Mouse (Mus musculus): ENCODE results near the gene Gm8660. TPM values are rescaled to one million over a fixed set of nuclear protein-coding genes. Genes with fewer than 3 reads are reported as not detected.
"Not testable (repeated sequence)": the region's sequence is repeated elsewhere in the genome, so short reads cannot be mapped to it uniquely, and the experiment has no call there.

Gene Gm8660
- not detected in 2 replicates for polyA plus RNA-seq (2015; fragmentation: Nextera tagmentation; extraction: Ambion mirVana)

GRCm38 (mm10) chr7:22370939-22371338, at the start of gene Gm8660:
Gm8660 (minus strand) TSS chr7:22371039.
- H3K27ac ChIP-seq; H3K36me3 ChIP-seq; H3K4me3 ChIP-seq; ATAC-seq (ENCODE audit: insufficient number of reproducible peaks, insufficient read depth, low FRiP score, low TSS enrichment, low read depth); H3K4me2 ChIP-seq; H3K9ac ChIP-seq; H3K4me1 ChIP-seq; H3K27me3 ChIP-seq; H3K9me3 ChIP-seq: not testable (repeated sequence)
- WGBS = no CpG with 5 or more reads among the region's 1 CpGs

- not testable (repeated sequence) for H3K4me1 ChIP-seq; H3K9me3 ChIP-seq; H3K36me3 ChIP-seq; H3K9ac ChIP-seq; H3K4me3 ChIP-seq; H3K27ac ChIP-seq; H3K4me2 ChIP-seq; H3K27me3 ChIP-seq; ATAC-seq (ENCODE audit: insufficient number of reproducible peaks, insufficient read depth, low FRiP score, low TSS enrichment, low read depth)
- no CpG with 5 or more reads among the region's 3 CpGs for WGBS
These were observed 42.4 kb upstream of the Gm8660 start, which contains the start of gene Vmn1r148 for GRCm38 (mm10) chr7:22413283-22413682. Vmn1r148 (plus strand) TSS chr7:22413583.

DNA sequence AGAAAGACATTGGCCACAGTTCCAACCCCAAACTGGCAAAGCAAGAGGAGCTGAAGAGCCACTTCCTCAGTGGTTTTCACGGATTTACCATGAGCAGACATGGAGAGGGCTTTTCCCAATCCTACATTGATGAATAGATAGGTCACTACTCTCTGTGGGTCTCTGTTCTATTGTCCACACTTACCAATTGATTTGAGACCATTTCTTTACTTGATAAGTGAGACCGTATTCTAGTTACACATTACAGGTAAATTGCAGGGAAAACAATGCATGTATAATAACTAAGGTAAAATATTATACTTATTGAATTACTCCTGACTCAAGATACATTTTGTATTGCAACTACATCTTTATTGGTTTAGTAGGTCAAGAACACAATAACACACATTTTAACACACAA, 41.2 kb downstream of the Gm8660 start, which contains the start of gene Gm4187:
Gene Gm4187 (minus strand): TSS at position 101 of the 400 bp plus-strand sequence.
- not testable (repeated sequence) for H3K4me1 ChIP-seq; H3K27ac ChIP-seq; ATAC-seq (ENCODE audit: insufficient number of reproducible peaks, insufficient read depth, low FRiP score, low TSS enrichment, low read depth); H3K4me2 ChIP-seq; H3K4me3 ChIP-seq; H3K9ac ChIP-seq; H3K9me3 ChIP-seq; H3K27me3 ChIP-seq; H3K36me3 ChIP-seq
- WGBS = no CpG with 5 or more reads among the region's 2 CpGs

Other genes starting within 250 kb of the Gm8660 start
- not detected in 2 replicates for gene Gm10666, start 236.3 kb downstream of the Gm8660 start, polyA plus RNA-seq (2015; fragmentation: Nextera tagmentation; extraction: Ambion mirVana)
- not detected in 2 replicates for gene Vmn1r142, start 207.0 kb downstream of the Gm8660 start, polyA plus RNA-seq (2015; fragmentation: Nextera tagmentation; extraction: Ambion mirVana)
- not detected in 2 replicates for gene Vmn1r143, start 181.7 kb downstream of the Gm8660 start, polyA plus RNA-seq (2015; fragmentation: Nextera tagmentation; extraction: Ambion mirVana)
- not detected in 2 replicates for gene Gm8653, start 169.8 kb downstream of the Gm8660 start, polyA plus RNA-seq (2015; fragmentation: Nextera tagmentation; extraction: Ambion mirVana)
- not detected in 2 replicates for gene Gm8453, start 141.6 kb downstream of the Gm8660 start, polyA plus RNA-seq (2015; fragmentation: Nextera tagmentation; extraction: Ambion mirVana)
- not detected in 2 replicates for gene Gm4187, start 41.3 kb downstream of the Gm8660 start, polyA plus RNA-seq (2015; fragmentation: Nextera tagmentation; extraction: Ambion mirVana)
- not detected in 2 replicates for gene Vmn1r148, start 42.5 kb upstream of the Gm8660 start, polyA plus RNA-seq (2015; fragmentation: Nextera tagmentation; extraction: Ambion mirVana)
- gene Vmn1r149, start 67.2 kb upstream of the Gm8660 start, polyA plus RNA-seq (2015; fragmentation: Nextera tagmentation; extraction: Ambion mirVana) = not detected in 2 replicates
- not detected in 2 replicates for gene Gm10665, start 93.0 kb upstream of the Gm8660 start, polyA plus RNA-seq (2015; fragmentation: Nextera tagmentation; extraction: Ambion mirVana)
- not detected in 2 replicates for gene Vmn1r151, start 128.6 kb upstream of the Gm8660 start, polyA plus RNA-seq (2015; fragmentation: Nextera tagmentation; extraction: Ambion mirVana)
- gene Vmn1r152, start 151.9 kb upstream of the Gm8660 start, polyA plus RNA-seq (2015; fragmentation: Nextera tagmentation; extraction: Ambion mirVana) = not detected in 2 replicates
- gene Gm8677, start 163.8 kb upstream of the Gm8660 start, polyA plus RNA-seq (2015; fragmentation: Nextera tagmentation; extraction: Ambion mirVana) = not detected in 2 replicates
- not detected in 2 replicates for gene Gm4201, start 194.3 kb upstream of the Gm8660 start, polyA plus RNA-seq (2015; fragmentation: Nextera tagmentation; extraction: Ambion mirVana)
- gene Gm4565, start 217.1 kb upstream of the Gm8660 start, polyA plus RNA-seq (2015; fragmentation: Nextera tagmentation; extraction: Ambion mirVana) = not detected in 2 replicates

Measured in embryonic facial prominence, embryonic 13.5 days (tissue).